ENCODE assay signal across 3 mouse cellular contexts in genomic region chr19:53656443-53656842, GRCm38 (mm10). TPM values are rescaled to one million over a fixed set of nuclear protein-coding genes. Genes with fewer than 3 reads are reported as not detected.
A peak's percentile ranks its signal among the peaks of the same experiment; 100 is the strongest.
DNase-seq lines count a peak whose midpoint lies in the region; TF ChIP-seq lines count a peak whose summit lies in the region.
"Not testable (repeated sequence)": the region's sequence is repeated elsewhere in the genome, so short reads cannot be mapped to it uniquely, and the experiment has no call there.

No protein-coding gene starts in this region.

- TF ChIP-seq POLR2A in CH12.LX (IDR thresholded peaks at IDR 0.05; ENCODE audit: low read depth, low read length); MEL (IDR thresholded peaks at IDR 0.05; ENCODE audit: control insufficient read depth in 1 of 2, insufficient read depth in 1 of 2, low read depth in 1 of 2, low read length in 2 of 2, poor library complexity in 1 of 2): not testable (repeated sequence)

- TF ChIP-seq RAD21 in CH12.LX (IDR thresholded peaks at IDR 0.05; ENCODE audit: low read depth, low read length); MEL (IDR thresholded peaks at IDR 0.05; ENCODE audit: low read depth, low read length): not testable (repeated sequence)

- TF ChIP-seq EP300 in CH12.LX (IDR thresholded peaks at IDR 0.05; ENCODE audit: low read length); MEL (IDR thresholded peaks at IDR 0.05; ENCODE audit: low read depth in 1 of 2, low read length in 2 of 2): not testable (repeated sequence)

- H3K27me3 ChIP-seq in CH12.LX (replicated peaks); MEL (ENCODE audit: control insufficient read depth in 1 of 2, insufficient read depth in 2 of 2, low read length in 2 of 2): not testable (repeated sequence)

- not testable (repeated sequence) for H3K4me2 ChIP-seq in CH12.LX (ENCODE audit: insufficient read depth, low read depth, poor library complexity, severe bottlenecking)

- H3K36me3 ChIP-seq in CH12.LX (replicated peaks in 1 of 2; ENCODE audit: control insufficient read depth in 1 of 2, insufficient read depth in 1 of 2, low read length in 1 of 2) = not testable (repeated sequence)
- peaks cover 0 to 12% of the 10 kb centered on the region in 2 experiments; a peak in 2 of 4 replicates for H3K36me3 ChIP-seq in MEL (ENCODE audit: control insufficient read depth in 1 of 2, insufficient read depth in 2 of 2, low read length in 2 of 2)

- H3K9ac ChIP-seq in CH12.LX (ENCODE audit: insufficient read depth, low read depth); MEL (ENCODE audit: control insufficient read depth, low read depth, low read length, poor library complexity, severe bottlenecking): not testable (repeated sequence)

- not testable (repeated sequence) for H3K4me1 ChIP-seq in CH12.LX (ENCODE audit: control insufficient read depth in 1 of 2, insufficient read depth in 2 of 2)
- peaks cover 4 to 14% of the 10 kb centered on the region in 2 experiments for H3K4me1 ChIP-seq in MEL (ENCODE audit: control insufficient read depth in 1 of 2, insufficient read depth in 2 of 2, low read length in 2 of 2)

- TF ChIP-seq CTCF in CH12.LX (conservative IDR thresholded peaks at IDR 0.05 in 1 of 2, IDR thresholded peaks at IDR 0.05 in 1 of 2; ENCODE audit: low read depth in 2 of 2, low read length in 2 of 2); MEL (IDR thresholded peaks at IDR 0.05 in 2 of 3, conservative IDR thresholded peaks at IDR 0.05 in 1 of 3; ENCODE audit: control insufficient read depth in 1 of 3, insufficient read depth in 1 of 3, low read depth in 2 of 3, low read length in 3 of 3, poor library complexity in 1 of 3, severe bottlenecking in 1 of 3): not testable (repeated sequence)

- in situ Hi-C loops in CH12.LX (cut with MboI; ENCODE audit: low pct_ligation_motif_present, low pct_unique_long_range_greater_than_20kb, low sequenced_read_pairs) = not testable (repeated sequence)

- not testable (repeated sequence) for H3K27ac ChIP-seq in CH12.LX (ENCODE audit: insufficient read depth, low read depth); MEL (ENCODE audit: control insufficient read depth, low read depth, low read length)

- H3K9me3 ChIP-seq in CH12.LX (replicated peaks; ENCODE audit: low read length); MEL (replicated peaks; ENCODE audit: insufficient read depth, low read length): not testable (repeated sequence)

- not testable (repeated sequence) for H3K4me3 ChIP-seq in CH12.LX (replicated peaks in 1 of 3; ENCODE audit: low read depth in 2 of 3, low read length in 2 of 3, poor library complexity in 1 of 3); MEL (ENCODE audit: control insufficient read depth in 1 of 2, insufficient read depth in 1 of 2, low read depth in 2 of 2, low read length in 2 of 2)

- not testable (repeated sequence) for DNase-seq in CH12.LX (ENCODE audit: extremely low read depth)
- peak; percentile 47 for DNase-seq in MEL (ENCODE audit: low read depth, low spot score)
- DNase-seq in heart, postnatal 4 days = peak; percentile 2

- not testable (repeated sequence) for H3K79me2 ChIP-seq in CH12.LX (replicated peaks; ENCODE audit: control insufficient read depth, extremely low read depth, insufficient read depth, poor library complexity, severe bottlenecking); MEL (ENCODE audit: control insufficient read depth, insufficient read depth, low read length, poor library complexity)

- dilution Hi-C loops in CH12.LX (cut with MboI; ENCODE audit: extremely low pct_ligation_motif_present, extremely low pct_unique_long_range_greater_than_20kb, low sequenced_read_pairs) = not testable (repeated sequence)

TF ChIP-seq in CH12.LX, 34 proteins besides CTCF, POLR2A, EP300 and RAD21:
- TF ChIP-seq ZNF384 (IDR thresholded peaks at IDR 0.05; ENCODE audit: low read depth, low read length) = 0 out of 2 replicates have a peak, but pooled peaks have one; percentile 44

TF ChIP-seq in MEL, 35 proteins besides CTCF, POLR2A, EP300 and RAD21:
- peak; percentile 92 for TF ChIP-seq ZNF384 (IDR thresholded peaks at IDR 0.05; ENCODE audit: low read depth, low read length)
TF ChIP-seq in MEL: peak in this region for 1; not testable (repeated sequence) for 34.

RNA-seq across cellular contexts. Expression of gene Rbm20, which starts 20.7 kb away (rescaled TPM):
- total RNA-seq in CH12.LX (2012; rRNA removed) (0.08 and 0.13 TPM in 2 replicates), CH12.LX (2014; rRNA removed) (0.04 and 0.05 TPM in 2 replicates), MEL (2012; rRNA removed) (37.3 and 40.5 TPM in 2 replicates)
- polyA plus RNA-seq in CH12.LX (2012; ENCODE audit: insufficient read length, low read depth) (0.49 and 0.56 TPM in 2 replicates), MEL (2012; ENCODE audit: insufficient read depth in 1 of 2, insufficient read length in 2 of 2, low read depth in 1 of 2, low replicate concordance in 2 of 2, missing spikeins in 1 of 2) (10 to 100 TPM in 1 of 2 experiments, not detected in 1; 58.6 TPM)
- 100 to 1,000 TPM; 265 to 287 TPM for total RNA-seq in heart, postnatal 4 days (2021)

RNA-seq across cellular contexts. Expression of gene Smc3, which starts 56.2 kb away (rescaled TPM):
- total RNA-seq in CH12.LX (2012; rRNA removed) (45.7 and 54.0 TPM in 2 replicates), CH12.LX (2014; rRNA removed) (56.0 and 62.1 TPM in 2 replicates), MEL (2012; rRNA removed) (100 and 109 TPM in 2 replicates)
- polyA plus RNA-seq in CH12.LX (2012; ENCODE audit: insufficient read length, low read depth) (75.2 and 76.3 TPM in 2 replicates), MEL (2012; ENCODE audit: insufficient read depth in 1 of 2, insufficient read length in 2 of 2, low read depth in 1 of 2, low replicate concordance in 2 of 2, missing spikeins in 1 of 2) (100 to 1,000 TPM; 118 to 129 TPM)
- total RNA-seq in heart, postnatal 4 days (2021) = 10 to 100 TPM; 33.2 to 34.2 TPM

Comparison
In these comparisons a context has a peak if more than half of its experiments do, and no peak if none do; other contexts are left out.
1. RNA of gene Rbm20, which starts 20.7 kb away (total RNA-seq): 265 to 287 TPM in heart, postnatal 4 days and 37.3 to 40.5 TPM in MEL; 0.04 to 0.13 TPM in CH12.LX; every median in the first group is over 10 times any median in the second.